13 mouse cellular contexts compared by ENCODE assay signal in genomic region chr2:130767483-130767882, GRCm38 (mm10).
DNase-seq lines count a peak whose midpoint lies in the region; TF ChIP-seq lines count a peak whose summit lies in the region.
"Had no signal": no experiment of that assay in that cellular context is flagged by ENCODE, and none has a peak within 500 bp of the region (broad histone marks: within the 10 kb centered on the region; RNA-seq: fewer than 3 reads in every experiment).

No protein-coding gene starts in this region.

- no peak for TF ChIP-seq EP300 in CH12.LX (IDR thresholded peaks at IDR 0.05; ENCODE audit: low read length)

- H3K36me3 ChIP-seq in CH12.LX (replicated peaks in 1 of 2; ENCODE audit: control insufficient read depth in 1 of 2, insufficient read depth in 1 of 2, low read length in 1 of 2), result peaks cover 0 to 26% of the 10 kb centered on the region in 2 experiments

- no peak for TF ChIP-seq POLR2A in CH12.LX (IDR thresholded peaks at IDR 0.05; ENCODE audit: low read depth, low read length)

- no peaks in the 10 kb centered on the region for H3K9me3 ChIP-seq in CH12.LX (replicated peaks; ENCODE audit: low read length)
- H3K9me3 ChIP-seq: embryonic facial prominence, embryonic 13.5 days; hindbrain, embryonic 10.5 days; limb, embryonic 12.5 days; midbrain, embryonic 10.5 days had no signal

- H3K4me3 ChIP-seq in layer of hippocampus, adult 2 months, result no peak overlapping the region
- no peak overlapping the region for H3K4me3 ChIP-seq in CH12.LX (replicated peaks in 1 of 3; ENCODE audit: low read depth in 2 of 3, low read length in 2 of 3, poor library complexity in 1 of 3)
- H3K4me3 ChIP-seq: embryonic facial prominence, embryonic 13.5 days; hindbrain, embryonic 10.5 days; limb, embryonic 12.5 days; midbrain, embryonic 10.5 days had no signal

- no peak overlapping the region for H3K4me2 ChIP-seq in CH12.LX (ENCODE audit: insufficient read depth, low read depth, poor library complexity, severe bottlenecking)
- H3K4me2 ChIP-seq: embryonic facial prominence, embryonic 13.5 days; limb, embryonic 12.5 days had no signal

- dilution Hi-C loops in CH12.LX (cut with MboI; ENCODE audit: extremely low pct_ligation_motif_present, extremely low pct_unique_long_range_greater_than_20kb, low sequenced_read_pairs), result no loop called here

- no peaks in the 10 kb centered on the region for H3K79me2 ChIP-seq in CH12.LX (replicated peaks; ENCODE audit: control insufficient read depth, extremely low read depth, insufficient read depth, poor library complexity, severe bottlenecking)

- no peaks in the 10 kb centered on the region for H3K27me3 ChIP-seq in CH12.LX (replicated peaks)
- H3K27me3 ChIP-seq: embryonic facial prominence, embryonic 13.5 days; limb, embryonic 12.5 days had no signal

- no peak overlapping the region for H3K9ac ChIP-seq in CH12.LX (ENCODE audit: insufficient read depth, low read depth)
- H3K9ac ChIP-seq: embryonic facial prominence, embryonic 13.5 days; limb, embryonic 12.5 days had no signal

- TF ChIP-seq CTCF in layer of hippocampus, adult 2 months (conservative IDR thresholded peaks at IDR 0.05), result peak; percentile 64
- TF ChIP-seq CTCF in CH12.LX (conservative IDR thresholded peaks at IDR 0.05 in 1 of 2, IDR thresholded peaks at IDR 0.05 in 1 of 2; ENCODE audit: low read depth in 2 of 2, low read length in 2 of 2), result peak in 1 of 2 experiments; percentile 82; a peak in 2 of 4 replicates

- no peak for DNase-seq in layer of hippocampus, adult 2 months (ENCODE audit: low spot score in 2 of 2)
- DNase-seq in layer of hippocampus, adult 8-10 months (ENCODE audit: low spot score in 2 of 2), result no peak
- DNase-seq in CH12.LX (ENCODE audit: extremely low read depth) (peak; percentile 25), ZHBTc4 (ENCODE audit: low read depth, low spot score) (peak; percentile 56)
- peak; percentile 35 for DNase-seq in retina, embryonic 14.5 days (ENCODE audit: low spot score)
- no peak for DNase-seq in right cerebral cortex, postnatal 25 days
- no peak for DNase-seq in neural tube, embryonic 10.5 days (ENCODE audit: extremely low spot score, low spot score)
- DNase-seq: adrenal gland, adult 8-10 months; gastrocnemius, postnatal 25 days had no signal

- H3K27ac ChIP-seq in layer of hippocampus, adult 2 months, result 0 out of 2 replicates have a peak overlapping the region, but pooled peaks have one; percentile 6
- no peak overlapping the region for H3K27ac ChIP-seq in CH12.LX (ENCODE audit: insufficient read depth, low read depth)
- H3K27ac ChIP-seq: embryonic facial prominence, embryonic 13.5 days; hindbrain, embryonic 10.5 days; limb, embryonic 12.5 days; midbrain, embryonic 10.5 days had no signal

- in situ Hi-C loops in CH12.LX (cut with MboI; ENCODE audit: low pct_ligation_motif_present, low pct_unique_long_range_greater_than_20kb, low sequenced_read_pairs), result loop anchor here (10.0 kb wide), 1 partner anchor 173 kb away; no protein-coding TSS in a partner anchor

- H3K4me1 ChIP-seq in CH12.LX (ENCODE audit: control insufficient read depth in 1 of 2, insufficient read depth in 2 of 2), result peaks cover 0 to 9% of the 10 kb centered on the region in 2 experiments; a peak in 1 of 4 replicates
- H3K4me1 ChIP-seq: embryonic facial prominence, embryonic 13.5 days; hindbrain, embryonic 10.5 days; limb, embryonic 12.5 days; midbrain, embryonic 10.5 days had no signal

- TF ChIP-seq RAD21 in CH12.LX (IDR thresholded peaks at IDR 0.05; ENCODE audit: low read depth, low read length), result peak; percentile 81

TF ChIP-seq in CH12.LX, 34 proteins besides CTCF, POLR2A, EP300 and RAD21:
- TF ChIP-seq SMC3 (IDR thresholded peaks at IDR 0.05; ENCODE audit: low read depth, low read length) (peak; percentile 66), MXI1 (IDR thresholded peaks at IDR 0.05; ENCODE audit: low read depth, low read length) (no peak)

Comparison
In these comparisons a context has a peak if more than half of its experiments do, and no peak if none do; other contexts are left out.
1. DNase-seq: peak in CH12.LX (single experiment), ZHBTc4 (single experiment) and retina, embryonic 14.5 days (single experiment); none in layer of hippocampus, adult 2 months (0 of 2), layer of hippocampus, adult 8-10 months (0 of 2), right cerebral cortex, postnatal 25 days (single experiment) and neural tube, embryonic 10.5 days (single experiment).